Mouse (Mus musculus) thymus, postnatal 4 days (tissue): ENCODE data around the gene Ggta1.
A peak's percentile ranks its signal among the peaks of the same experiment; 100 is the strongest.
"Not testable (repeated sequence)": the region's sequence is repeated elsewhere in the genome, so short reads cannot be mapped to it uniquely, and the experiment has no call there.

Experiments
- DNase-seq: peaks from one replicate; pipeline ENCODE4 v3.0.0; 2021

The Ggta1 gene

DNA sequence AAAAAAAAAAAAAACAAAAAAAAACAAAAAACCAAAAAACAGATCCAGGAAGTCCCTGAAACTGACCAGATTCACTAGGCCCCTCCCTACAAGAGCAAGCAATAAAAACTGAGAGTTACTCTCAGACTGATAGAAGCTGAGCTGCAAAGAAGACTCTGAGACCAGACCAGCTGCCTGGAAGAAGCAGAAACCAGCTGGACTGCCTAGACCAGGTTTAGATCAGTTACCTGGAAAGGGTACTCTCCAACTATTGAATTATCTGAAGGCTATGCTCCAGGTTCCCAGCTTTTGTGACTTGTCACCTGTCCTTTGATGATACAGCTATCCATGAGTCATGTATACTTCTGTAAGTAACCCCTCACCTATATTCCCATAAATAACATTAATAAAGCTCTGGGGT, 3.7 kb downstream of the Ggta1 start:
- no peak for DNase-seq

DNA sequence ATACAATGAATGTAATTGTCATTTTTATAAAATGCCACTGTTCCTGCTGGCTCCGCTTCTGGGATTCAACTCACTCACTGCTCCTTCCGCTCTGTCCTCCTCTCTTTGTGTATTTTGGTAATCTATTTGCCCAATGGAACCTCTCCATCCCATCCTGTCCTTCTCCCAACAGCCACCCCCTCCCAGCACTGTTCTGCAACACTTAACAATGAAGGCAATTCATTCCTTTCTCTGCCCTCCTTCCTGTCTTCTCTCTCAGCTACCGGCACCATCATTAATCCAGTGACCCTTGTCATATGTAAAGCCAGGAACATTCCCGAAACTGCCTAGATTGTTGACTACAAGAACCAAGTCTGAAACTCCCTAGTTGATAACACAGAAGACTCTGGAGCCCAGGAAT, 4.6 kb downstream of the Ggta1 start:
- DNase-seq = no peak

DNA sequence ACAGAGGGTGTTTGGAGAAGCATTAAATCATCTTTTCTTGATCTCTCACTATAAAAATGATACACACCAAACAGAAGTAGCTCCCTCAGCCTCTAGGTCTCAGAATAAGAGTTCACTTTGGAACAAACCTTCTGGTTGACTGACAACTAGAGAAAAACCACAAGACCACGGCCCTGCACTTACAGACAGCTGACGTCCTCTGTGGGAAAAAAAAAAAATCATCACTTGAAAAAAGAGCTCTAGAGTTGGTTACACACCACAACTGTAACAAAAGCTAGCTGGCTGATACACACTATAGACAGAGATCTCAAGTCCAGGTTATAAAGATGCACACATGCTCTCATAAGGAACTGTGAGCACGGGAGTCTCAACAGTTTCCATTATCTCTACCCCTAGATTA, 9.3 kb downstream of the Ggta1 start:
- DNase-seq = no peak

DNA sequence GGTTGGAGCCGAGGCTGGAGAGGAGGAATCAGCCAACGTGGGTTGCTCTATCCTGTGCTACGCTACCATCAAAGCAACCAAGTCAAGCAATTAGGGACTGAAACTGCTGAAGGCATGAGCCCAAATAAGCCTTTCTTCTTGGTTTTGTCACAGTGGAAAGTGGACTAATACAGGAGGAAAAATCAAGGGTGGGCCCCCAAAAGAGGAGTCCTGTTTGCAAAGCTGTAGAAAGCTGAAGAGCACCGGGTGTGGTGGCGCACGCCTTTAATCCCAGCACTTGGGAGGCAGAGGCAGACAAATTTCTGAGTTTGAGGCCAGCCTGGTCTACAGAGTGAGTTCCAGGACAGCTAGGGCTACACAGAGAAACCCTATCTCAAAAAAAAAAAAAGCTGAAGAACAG, 10.3 kb downstream of the Ggta1 start:
- not testable (repeated sequence) for DNase-seq

DNA sequence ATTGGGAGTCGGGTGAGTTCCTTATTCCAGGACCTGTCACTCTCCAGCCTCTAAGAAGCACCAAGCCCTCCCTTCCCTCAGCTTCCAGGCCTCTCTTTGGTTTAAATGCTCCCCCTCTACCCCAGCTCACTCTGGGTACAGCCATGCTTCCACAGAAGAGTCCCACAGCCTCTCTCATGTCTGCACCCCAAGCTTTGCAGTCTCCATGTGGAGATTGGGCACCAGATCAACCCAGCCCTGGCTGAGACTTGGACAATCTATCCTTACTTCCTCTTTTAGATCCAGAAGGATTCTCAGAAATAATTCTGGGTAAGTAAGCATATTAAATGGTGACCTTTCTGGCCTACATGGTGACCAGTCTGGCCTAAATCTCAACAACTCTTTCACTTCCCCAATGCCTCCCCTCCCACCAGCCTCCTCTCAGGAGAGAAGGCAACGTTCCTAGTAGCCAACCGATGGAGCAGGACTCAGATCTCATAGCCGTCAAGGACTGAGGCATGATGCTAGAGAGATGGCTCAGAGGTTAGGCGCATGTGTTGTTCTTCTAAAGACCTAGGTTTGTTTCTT, 11.5 kb downstream of the Ggta1 start:
- no peak for DNase-seq

DNA sequence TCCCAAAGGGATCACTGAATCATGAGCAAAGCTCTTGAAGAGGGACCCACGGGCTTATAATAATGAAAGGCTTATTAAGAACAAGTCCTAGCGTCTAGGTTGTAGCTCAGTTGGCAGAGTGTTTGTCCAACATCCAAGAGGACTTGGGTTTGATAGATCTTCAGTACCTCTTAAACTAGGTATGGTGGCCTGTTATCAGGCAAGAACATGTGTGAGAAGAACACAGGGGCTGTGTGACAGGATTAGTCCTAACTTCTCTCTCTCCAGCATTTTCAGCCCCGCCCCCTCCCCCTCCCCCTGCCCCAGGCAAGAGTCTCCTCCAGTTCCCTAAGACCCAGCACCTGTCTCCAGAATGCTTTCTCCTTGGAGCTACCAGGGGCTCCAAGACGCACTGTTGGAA, 12.2 kb downstream of the Ggta1 start:
- no peak for DNase-seq

DNA sequence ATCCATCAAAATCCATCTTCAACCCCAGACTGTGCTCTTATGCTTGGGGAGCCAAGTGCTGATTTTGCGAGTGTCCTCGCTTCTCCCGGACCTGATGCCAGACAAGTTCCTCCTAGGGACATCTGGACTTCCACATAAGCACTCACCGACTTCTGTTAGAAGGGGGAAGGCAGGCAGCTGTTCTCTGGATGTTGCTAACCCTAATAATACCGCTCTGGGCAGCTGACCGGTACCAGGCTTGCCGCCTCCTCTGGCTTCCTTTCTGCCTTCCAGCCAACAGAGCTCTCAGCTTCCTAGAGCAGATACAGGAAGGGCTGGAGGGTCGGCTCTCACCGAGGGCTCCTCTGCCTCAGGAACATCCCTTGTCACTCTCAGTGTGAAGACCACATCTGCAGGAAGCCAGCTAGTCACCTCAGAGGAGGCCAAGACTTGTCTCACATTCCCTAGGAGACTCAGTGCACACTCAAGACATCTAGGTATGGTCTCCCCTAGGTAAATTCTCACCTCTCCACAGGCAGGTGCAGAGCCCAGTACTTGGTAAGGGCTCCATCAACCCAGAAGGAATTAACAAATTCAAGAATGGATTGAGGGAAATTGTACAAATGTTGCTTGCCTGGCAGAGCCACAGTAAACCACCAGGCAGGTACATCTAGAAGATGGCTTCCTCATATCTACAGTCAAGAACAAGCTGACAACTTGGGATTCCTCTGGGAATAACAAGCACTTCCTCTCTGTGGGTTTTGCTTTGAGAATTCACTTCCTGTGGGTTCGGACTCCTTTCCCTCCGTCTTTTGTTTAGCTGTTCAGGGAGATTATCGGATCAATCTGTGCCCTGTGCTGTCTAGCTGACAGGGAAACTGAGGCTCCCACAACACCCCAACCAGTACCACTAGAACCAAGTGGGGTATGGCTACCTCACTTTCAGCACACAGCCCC, 13.1 kb downstream of the Ggta1 start:
- DNase-seq = no peak

DNA sequence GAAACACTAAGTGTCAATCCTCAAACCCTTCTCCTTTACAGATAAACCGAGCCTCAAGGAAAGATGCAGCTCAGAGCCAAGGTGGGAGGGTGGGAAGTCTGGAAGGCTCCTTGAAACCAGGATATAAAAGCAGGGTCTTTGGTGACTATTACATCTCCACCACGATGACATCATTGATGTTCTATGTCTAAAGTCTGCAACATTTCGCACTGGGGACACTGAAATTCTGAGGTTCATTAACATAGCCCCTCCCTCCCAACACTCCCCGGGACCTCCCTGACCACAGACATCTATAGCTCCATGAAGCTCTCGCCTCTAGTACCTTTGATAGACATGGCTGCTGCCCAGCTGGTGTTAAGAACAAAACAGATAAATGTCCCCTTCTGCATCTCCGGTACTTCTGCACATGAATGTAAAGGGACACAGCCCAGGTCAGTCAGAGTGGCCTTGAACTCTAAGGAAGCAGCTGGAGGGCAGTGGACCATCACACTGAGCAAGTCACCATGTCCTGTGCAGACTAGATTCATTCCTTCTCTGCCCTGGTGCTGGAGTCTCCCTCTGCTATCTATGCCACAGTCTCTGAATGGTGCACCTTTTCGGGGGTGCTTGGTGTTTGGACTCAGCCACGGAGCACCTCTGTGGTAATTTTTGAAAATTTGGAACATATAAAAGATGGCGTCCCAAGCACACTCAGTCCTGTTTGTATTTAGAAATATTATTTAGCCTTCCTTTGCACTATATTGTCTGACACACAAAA, 13.9 kb downstream of the Ggta1 start:
- no peak for DNase-seq

DNA sequence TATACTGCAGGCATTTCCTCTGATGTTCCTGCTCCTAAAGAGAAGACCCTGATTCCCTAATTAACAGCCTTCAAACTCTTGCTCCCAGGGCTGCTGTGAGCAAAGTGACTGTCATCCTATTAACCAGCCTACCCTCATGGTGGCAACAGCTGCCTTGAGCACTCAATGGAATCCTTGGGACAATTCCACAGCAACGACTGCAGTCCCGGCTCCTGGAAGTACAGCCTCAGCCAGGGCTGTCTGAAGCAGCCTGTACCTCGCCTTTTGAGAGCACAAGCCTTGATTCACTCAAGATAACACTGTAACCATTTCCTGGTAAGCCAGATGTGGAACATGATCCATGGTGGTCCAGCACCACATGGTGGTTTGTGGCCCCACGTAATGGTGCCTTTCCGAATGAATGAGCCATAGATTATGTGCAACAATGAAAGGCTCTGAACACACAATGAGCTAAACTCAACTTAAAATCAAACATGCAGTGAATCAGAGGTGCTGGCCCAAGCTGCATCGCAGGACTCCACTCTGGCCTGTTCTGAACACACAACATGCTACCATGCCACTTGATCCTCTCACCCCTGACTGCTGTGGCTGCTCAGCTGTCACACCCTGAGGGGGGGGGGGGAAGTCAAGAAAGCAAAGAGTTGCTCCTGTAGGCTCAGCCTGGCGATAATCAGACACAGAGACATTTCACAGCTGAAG, 14.7 kb downstream of the Ggta1 start:
- DNase-seq = peak; percentile 33

DNA sequence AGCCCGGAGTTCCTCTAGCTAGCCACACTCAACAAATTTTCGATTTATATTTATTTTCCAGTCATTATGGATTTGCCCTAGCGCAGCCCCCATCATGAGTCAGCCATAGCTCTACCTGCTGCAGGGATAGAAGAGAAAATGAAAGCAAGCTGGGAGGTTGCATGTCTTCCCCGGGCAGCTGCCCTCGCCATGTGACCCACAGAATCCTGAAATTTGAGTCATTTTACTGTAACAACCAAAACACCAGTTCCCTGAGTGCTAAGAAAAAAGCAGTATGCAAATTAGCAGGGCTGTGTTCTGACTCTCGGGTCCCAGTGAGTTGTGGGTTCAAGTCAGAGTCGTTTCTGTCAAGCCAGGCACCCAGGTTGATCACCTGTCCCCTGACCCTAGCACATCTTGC, 15.6 kb downstream of the Ggta1 start:
- DNase-seq = no peak

DNA sequence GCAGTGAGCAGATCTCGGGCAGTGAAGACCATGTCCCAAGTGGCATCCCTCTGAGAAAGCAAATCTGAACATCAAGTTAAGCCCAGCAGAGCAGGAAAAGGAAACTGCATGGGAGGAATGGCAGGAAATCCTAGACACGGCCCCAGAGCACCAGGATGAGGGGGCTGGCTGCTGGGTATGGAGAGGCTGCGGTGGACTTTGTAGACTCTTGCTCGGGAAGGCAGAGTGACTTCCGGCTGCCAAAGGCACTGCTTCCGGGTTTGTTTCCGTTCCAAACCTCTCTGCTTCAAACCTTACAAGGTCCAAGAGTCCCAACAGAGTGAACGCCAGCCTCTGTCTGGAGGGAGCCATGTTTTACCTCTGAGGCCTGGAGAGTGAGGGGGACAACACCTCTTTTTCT, 16.2 kb downstream of the Ggta1 start:
- peak; percentile 54 for DNase-seq

DNA sequence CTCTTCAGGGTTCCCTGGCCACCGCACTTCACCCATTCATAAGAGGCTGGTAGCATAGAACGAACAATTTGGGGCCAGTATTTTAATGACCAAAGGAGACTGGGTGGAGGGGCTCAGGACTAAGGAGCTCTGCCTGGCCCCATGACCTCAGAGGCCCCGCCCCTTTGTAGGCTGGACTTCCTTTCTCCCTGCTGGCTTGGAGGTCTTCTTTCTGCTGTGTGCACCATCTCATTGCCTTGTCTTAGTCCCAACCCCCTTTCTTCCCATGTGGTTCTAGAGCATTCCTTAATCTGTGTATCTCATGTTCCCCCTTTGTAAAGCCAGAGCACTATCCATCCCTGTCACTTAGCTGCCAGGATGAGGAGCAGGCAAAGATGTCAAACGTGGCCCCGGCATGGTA, 16.7 kb downstream of the Ggta1 start:
- peak; percentile 68 for DNase-seq

DNA sequence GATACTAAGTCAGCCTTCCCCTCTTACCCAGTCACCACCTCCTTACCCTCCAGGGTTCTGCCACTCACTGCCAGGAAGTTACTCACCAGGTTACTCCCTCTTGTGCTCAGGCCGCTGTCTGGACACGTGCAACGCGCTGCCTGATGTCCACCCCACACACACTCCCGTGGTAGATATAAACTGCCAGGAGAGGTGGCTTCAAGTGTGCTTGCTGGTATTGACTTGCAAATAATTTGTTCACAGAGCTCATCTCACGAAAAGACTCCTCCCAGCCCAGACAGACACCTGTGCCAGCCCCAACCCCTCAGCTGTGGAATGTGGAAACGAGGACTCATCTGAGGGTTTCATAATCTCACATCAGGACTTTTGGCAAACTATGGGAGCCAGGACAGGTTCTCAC, 17.4 kb downstream of the Ggta1 start:
- DNase-seq = peak; percentile 38

DNA sequence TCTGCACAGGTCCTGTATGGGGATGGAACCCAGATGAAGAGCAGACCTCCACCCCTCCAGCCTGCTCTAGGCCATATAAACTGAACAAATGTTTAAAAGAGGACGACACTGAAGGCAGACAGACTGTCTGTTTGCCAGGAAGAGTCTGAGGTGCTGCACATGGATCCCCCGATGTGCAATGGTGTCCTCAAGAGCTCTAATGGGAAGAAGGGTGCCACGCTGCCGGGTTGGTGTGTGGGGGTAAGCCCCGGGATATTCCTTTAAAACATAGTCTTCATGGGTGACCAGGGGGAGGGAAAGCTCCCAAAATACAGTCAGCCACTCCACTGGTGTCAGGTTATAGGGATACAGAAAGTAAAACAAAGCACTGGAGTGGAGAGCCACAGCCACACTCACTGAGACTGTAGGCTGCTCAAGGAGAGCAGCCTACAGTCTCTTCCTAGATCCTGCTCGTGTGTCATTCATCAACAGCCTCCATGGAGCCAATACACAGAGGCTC, 18.2 kb downstream of the Ggta1 start:
- no peak for DNase-seq

DNA sequence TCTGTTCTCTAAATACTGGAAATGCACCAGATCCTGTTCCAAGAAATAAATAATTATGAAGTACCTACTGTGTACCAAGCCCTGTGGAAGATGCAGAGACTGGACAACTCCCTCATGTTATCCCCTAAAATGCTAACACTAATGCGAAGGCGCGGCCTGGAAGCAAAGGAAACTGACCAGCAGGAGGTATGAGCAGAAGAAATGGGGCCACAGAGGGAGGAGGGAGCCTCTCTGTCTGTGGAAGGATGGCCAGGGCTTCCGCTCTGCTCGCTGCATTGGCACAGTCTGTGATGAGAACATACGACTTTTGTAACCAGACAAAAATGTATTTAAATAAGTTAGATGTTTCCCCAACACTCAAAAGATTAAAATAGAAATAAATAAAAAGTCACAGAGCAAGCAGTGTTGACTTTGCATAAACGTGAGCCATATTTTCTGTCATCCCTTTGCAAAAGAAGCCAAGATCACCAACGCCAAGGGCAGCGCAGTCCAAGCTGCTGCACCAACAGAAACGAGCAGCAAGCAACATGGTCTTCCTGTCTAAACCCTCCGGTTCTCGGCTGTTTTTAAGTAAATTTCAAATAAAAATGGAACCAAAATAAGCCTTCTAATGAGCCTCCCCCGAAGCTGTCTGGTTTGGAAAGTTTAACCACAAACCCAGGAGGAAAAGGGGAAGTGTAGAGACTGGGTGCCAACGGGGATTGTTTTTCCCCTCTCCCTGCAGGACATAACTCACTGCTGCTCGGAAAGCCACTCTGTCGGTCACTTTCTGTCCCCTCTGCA, 18.9 kb downstream of the Ggta1 start:
- no peak for DNase-seq

DNA sequence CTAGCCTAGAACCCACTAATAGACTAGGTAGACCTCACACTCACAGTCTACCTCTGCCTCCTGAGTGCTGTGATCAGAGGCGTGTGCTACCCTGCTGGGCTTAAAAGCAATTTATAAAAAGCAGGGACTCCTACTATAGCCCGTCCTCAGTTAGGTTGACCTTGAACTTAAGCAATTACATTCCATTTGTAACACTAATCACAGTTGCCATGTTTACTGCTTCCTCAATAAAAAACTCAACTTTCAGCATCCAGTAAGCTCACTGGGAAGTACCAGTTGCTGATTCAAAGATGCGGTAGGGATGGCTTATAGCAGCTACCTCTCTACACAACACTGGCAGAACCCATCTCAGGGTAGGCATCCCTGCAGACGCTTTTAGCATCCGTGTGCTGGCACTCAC, 19.7 kb downstream of the Ggta1 start:
- no peak for DNase-seq

DNA sequence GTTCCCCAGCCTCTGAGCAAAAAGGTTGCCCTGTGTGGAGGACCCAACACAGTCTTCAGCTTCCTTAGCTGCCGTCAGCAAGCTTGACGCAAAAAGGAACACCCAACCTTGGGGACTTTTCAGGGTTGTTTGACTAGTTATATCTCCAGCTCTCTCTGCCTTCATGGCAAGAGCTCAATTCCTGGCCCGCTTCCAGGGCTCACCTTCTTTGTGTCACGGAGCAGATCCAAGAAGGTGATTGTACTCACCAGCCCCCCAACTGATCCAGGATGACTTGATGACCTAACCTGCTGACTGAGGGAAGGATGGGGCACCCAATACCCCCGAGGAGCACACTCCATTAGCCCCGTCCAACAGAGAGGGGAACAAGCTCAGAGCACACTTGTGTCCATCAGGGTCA, 21.0 kb downstream of the Ggta1 start:
- DNase-seq = no peak

DNA sequence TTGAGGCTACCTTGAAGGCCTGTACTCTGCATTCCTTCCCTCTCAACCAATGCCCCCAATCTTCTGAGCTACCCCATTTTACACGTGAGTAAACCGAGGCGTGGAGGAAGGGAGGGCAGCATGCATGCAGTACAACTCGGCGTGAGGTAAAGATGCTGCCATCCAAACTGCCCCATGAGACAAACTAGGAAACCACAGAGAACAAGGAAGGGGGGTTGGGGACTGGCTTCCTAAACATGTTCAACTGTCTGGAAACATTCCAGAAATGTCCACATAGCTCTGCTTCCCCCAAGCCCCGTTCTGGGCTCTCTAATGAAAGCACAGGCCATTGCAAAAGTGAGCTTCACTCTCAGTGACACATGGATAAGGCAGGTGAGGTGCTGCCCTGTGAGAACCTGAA, 21.6 kb downstream of the Ggta1 start:
- no peak for DNase-seq

DNA sequence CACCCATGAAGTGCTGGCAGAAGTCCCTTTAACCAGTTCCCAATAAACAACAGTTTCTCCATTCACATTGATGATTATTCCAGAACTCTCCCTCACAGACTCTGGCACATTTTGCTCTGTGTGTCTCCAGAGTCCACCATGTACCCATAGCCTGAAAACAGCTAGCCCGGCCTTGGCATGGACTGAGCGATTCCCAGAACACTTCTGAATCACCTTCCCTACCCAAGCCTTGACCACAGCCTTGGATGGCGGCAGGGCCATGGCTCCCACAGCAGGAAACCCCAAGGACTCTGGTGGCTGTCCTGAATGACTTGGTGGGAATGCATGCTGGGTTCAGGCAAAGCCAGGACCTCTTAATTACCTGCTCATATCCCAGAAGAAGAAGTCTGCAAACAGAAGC, 22.6 kb downstream of the Ggta1 start:
- DNase-seq = no peak

DNA sequence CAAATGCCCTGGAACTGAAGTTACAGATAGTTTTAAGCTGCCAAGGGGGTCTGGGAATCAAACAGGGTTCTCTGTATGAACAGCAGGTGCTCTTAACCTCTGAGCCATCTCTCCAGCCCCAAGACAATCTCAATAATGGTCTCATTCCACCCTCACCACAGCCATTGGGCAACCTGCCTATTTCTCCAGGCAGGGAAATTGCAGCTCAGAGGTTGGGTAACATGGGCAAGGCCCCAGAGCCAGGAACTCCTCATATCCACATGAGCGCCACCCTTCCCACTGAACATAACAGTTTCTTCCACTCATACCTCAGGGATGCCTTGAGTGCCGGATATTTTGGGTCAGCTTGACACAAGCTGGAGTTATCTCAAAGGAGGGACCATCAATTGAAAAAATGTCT, 25.2 kb downstream of the Ggta1 start:
- DNase-seq = no peak

DNA sequence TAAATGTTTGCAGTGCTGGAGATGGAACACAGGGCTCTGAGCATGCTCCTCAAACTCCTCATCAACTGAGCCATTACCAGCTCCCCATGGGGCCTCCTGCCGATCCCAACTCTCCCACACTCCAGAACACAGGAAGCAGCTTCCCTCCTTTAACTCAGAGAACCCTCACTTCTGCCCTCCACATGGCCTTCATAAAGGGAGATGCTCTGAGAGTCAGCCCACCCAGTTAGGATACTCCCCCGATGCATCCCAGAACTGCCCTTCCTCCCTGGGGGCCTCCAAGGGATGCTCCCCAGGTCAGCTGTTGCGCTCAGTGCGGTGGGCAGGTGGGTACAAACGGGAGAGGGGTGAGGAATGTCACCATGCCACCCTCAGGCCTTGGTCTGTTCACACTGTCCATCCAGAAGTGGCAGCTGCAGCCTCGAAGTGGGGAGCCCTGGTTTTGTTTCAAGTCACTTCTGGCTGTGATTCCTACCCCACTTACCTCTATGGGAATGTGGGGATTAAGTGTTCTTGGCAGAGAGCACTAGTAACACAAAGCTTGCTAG, 28.4 kb downstream of the Ggta1 start:
- DNase-seq = no peak

DNA sequence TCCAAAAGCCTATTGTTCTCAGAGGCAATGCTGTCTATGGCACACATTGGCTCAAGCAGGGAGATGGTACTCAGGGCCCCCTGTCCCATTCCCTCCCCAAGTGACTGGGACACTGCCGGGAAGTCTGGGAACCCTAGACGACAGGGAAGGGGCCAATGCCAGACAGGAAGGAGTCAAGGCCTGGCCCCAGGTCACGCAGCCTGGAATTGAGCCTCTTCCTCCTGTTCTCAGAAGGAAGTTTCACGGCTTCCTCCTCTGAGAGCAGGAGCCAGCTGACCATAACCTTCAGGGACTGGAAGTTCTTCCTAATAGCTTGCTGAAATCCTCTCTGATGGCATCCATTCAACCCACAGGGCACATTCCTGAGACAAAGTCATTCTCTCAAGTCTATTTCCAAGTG, 29.6 kb downstream of the Ggta1 start:
- DNase-seq = no peak
